Mouse (Mus musculus): ENCODE data around the gene Hsd17b12.

Gene Hsd17b12

GRCm38 (mm10) chr2:94089901-94090300 is 67.9 kb downstream of the Hsd17b12 start:
- DNase-seq (ENCODE audit: low spot score in 2 of 2): no peak

DNA sequence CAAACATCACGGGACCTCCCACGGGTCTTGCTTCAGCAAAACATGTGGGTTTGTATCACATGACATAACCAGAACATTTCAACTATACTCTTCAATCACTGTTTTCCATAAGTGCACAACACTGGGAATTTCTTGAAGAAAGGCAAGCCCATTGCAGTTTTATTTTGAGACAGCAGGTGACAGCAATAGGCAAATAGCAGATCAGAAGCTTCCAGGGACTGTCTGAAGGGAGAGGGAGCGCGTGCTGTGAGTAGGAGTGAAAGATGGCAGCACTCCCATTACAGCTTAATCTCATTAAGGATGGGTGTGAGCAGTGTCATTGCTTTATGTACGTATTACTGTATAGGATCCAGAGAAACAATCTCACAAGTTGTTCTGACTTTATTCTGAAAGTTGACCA is 88.3 kb downstream of the Hsd17b12 start:
- peak in 1 of 2 experiments; percentile 39 for DNase-seq (ENCODE audit: low spot score in 2 of 2)

GRCm38 (mm10) chr2:94066540-94067135 is 91.1 kb downstream of the Hsd17b12 start:
- DNase-seq (ENCODE audit: low spot score in 2 of 2): no peak

- DNase-seq (ENCODE audit: low spot score in 2 of 2): no peak
Observed at GRCm38 (mm10) chr2:94066120-94066519, 91.6 kb downstream of the Hsd17b12 start.

- DNase-seq (ENCODE audit: low spot score in 2 of 2): no peak
Observed at GRCm38 (mm10) chr2:94062791-94063190, 95.0 kb downstream of the Hsd17b12 start.

DNA sequence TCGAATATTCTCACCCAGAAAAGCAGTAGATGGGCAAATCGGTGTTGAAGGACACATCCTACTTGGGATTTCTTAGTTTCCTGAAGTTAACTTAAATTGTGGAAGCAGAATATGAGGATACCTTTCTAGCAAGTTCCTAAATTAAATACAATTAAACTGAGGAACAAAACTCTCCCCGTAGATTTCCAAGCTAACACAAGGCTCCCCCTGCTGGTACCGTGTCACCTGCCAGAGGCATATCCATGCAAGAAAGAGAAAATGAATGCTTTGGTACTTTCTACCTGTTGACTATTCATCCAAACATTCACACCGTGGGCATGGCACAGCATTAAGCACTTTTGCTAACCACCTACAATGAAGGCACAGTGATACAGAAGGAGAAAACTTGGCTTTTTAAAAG is 98.3 kb downstream of the Hsd17b12 start:
- peak; percentile 47 to 56 for DNase-seq (ENCODE audit: low spot score in 2 of 2)

GRCm38 (mm10) chr2:94054813-94055212 is 103.0 kb downstream of the Hsd17b12 start:
- peak in 1 of 2 experiments; percentile 48 for DNase-seq (ENCODE audit: low spot score in 2 of 2)

- peak; percentile 59 to 62 for DNase-seq (ENCODE audit: low spot score in 2 of 2)
Observed at GRCm38 (mm10) chr2:94051952-94052351, 105.8 kb downstream of the Hsd17b12 start.

GRCm38 (mm10) chr2:94050901-94051300 is 106.9 kb downstream of the Hsd17b12 start:
- no peak for DNase-seq (ENCODE audit: low spot score in 2 of 2)

DNA sequence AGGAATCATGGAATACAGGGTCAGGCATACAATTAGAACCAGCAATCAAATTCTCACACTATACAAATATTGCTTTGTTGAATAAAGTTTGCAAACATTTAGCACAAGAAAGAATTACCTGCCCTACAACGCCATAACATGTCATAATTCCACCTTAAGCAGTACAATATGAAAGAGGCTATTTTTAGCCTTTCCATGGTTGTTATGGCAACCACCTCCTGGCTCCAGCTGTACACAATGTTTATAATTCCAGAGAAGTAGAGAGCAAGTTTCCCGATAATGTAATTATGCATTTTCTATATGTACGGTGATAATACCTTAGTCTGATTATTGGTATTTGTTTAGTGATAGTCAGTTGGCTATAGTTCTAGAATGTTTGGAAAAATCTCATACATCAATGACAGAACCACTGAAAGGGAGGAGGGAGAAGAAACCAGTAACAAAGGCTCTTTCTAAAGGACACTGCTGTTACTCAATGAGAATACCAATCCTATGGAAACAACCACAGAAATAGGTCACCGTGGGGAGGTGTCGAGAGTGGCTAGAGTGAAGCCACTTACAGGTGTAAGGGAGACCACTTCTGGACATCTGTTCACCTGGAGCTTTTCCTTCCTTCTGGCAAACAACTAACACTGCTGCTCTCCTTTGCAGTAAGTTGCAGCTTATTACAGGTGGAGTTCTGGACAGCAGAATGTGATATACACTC is 108.1 kb downstream of the Hsd17b12 start:
- no peak for DNase-seq (ENCODE audit: low spot score in 2 of 2)

- no peak for DNase-seq (ENCODE audit: low spot score in 2 of 2)
Observed at GRCm38 (mm10) chr2:94048733-94049470, 108.9 kb downstream of the Hsd17b12 start.

- DNase-seq (ENCODE audit: low spot score in 2 of 2): no peak
Observed at GRCm38 (mm10) chr2:94048271-94048670, 109.5 kb downstream of the Hsd17b12 start.

GRCm38 (mm10) chr2:94045411-94046090 is 112.2 kb downstream of the Hsd17b12 start:
- DNase-seq (ENCODE audit: low spot score in 2 of 2): no peak

DNA sequence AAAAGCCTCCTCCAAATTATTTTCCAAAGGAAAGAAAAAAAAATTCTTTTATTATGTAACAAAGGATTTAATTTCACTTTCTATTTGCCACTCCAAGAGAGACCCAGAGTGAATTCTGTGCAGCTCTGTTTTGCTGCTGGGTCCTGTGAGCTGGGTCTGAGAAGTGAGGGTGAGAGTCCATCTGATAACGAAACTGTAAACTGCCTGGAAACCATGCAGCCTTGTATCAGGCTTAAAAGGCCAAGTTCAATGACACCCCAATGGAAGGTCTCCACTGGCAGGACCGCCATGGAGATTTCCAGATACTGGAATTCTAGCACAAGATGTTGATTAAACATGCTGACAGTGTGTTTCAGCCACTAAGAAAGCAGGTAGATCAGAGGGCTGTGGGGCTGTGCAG is 113.6 kb downstream of the Hsd17b12 start:
- no peak for DNase-seq (ENCODE audit: low spot score in 2 of 2)

- DNase-seq (ENCODE audit: low spot score in 2 of 2): peak; percentile 44 to 57
Observed at GRCm38 (mm10) chr2:94043662-94044061, 114.1 kb downstream of the Hsd17b12 start.

GRCm38 (mm10) chr2:94042461-94042860 is 115.3 kb downstream of the Hsd17b12 start:
- no peak for DNase-seq (ENCODE audit: low spot score in 2 of 2)

DNA sequence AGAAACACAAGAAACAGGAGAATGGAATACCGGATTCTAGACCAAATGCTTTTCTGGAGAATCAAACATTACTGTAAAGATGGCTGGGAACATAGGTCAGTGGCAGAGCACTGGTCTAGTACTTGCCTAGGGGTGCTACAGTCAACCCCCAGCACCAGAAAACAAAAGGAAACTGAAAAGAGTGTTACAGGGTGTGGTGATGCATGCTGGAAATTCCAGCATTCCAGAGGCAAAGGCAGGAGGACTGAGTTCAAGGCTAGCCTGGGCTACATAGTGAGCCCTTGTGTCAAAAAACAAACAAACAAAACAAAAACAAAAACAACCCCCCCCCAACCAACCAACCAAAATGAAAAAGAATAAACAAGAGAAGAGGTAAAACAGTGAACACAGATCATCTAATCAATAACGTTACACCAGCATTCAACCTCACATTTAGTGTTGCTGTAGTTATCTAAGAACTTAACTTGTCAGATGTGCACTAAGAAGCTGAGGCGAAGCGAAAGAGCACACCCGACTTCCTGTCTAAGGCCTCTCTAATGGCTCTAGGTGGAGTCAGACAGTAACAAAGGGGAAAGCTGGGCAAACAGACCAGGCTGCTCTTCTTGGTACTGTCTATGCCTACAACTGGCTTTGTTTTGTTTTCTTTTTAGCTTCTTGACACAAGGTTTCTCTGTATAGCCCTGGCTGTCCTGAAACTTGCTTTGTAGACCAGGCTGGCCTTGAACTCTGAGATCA is 117.2 kb downstream of the Hsd17b12 start:
- DNase-seq (ENCODE audit: low spot score in 2 of 2): no peak

DNA sequence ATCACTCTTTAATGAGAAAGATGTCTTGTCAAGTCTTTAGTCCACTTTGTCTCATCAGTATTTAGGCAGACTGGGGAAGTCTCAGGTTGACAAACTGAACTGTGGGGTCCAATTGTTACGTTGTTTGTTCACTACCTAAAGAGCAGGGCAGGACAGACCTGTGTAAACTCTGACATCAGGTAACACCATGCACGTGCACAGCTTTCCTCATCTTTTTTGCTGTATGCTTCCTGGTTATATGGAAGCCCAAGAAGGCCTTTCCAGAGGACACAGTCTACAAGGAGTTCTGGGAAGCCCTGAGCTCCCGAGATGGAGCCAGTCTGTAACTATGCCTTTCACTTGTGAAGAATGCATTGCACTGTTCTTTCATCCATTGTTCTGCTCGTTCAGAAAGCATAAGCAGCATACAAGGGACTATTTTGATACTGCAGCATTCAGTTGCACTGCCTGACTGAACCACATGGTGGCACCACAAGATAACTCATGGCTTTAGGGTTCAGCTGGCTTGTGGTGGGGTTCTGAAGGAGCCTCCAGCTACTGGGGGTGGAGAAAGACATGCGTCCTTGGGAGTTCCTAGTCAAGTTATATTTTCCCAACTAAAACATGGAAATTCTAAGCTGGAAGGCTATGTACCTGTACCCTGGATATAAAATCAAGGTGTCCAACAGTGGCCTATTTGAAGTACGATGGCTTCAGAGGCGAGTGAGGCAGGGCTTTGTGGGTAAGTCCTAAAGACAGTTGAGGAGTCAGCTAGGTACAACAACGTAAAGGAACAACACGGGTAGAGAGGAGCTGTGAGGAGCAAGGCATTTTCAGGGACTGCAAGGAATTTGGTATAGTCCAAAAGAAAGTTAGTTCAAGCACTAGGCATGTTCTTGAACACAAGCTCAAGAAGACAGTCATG is 122.1 kb downstream of the Hsd17b12 start:
- DNase-seq (ENCODE audit: low spot score in 2 of 2): peak; percentile 91 to 94

DNA sequence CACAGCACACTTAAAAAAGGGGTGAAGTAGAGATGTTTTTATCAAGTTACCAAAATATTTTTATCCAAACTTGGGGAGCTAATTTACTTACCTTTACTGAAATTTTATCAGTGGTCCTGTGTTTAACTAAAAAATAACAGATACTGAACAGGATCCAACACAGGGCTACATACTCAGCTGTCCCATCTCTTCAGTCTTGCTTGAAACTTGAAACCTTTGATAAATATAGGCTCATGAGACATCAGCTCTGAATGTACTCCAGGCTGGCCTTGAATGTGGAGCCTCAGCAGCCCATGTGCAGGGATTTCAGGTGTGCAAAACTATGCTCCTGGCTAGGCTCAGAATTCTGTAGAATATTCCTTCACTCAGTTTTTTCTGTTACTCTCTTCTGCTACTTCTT is 127.2 kb downstream of the Hsd17b12 start:
- DNase-seq (ENCODE audit: low spot score in 2 of 2): no peak

DNA sequence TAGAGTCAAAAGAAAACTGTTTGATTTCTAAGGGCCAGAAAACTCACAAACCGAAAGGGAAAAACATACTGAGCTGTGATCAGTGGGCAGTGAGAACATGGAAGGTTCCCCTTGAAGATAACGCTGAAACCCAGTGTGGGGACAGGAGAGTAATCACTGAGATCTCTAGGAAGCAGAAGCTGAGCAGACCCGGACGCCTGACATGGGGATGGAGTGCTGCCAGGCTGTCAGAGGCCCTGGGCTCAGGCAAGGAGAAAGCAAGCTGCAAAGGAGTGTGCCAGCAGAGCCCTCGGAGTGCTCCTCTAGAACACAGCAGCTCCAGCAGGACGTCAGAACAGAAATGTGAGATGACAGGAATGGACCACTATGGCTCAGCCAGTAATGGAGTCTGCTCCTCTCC is 133.1 kb downstream of the Hsd17b12 start:
- DNase-seq (ENCODE audit: low spot score in 2 of 2): no peak
